Mouse (Mus musculus) cerebellum, postnatal 10 days (tissue): ENCODE measurements around the gene Tnn.

Source experiments
- DNase-seq, 2 experiments: peaks; one replicate each; pipeline ENCODE4 v3.0.0; 2021; ENCODE audit warnings: mixed read lengths in 2 of 2

The Tnn gene

GRCm38 (mm10) chr1:160080800-160081436 is 72.5 kb downstream of the Tnn start:
- peak; percentile 91 to 96 for DNase-seq

- no peak for DNase-seq
Measured at GRCm38 (mm10) chr1:160078882-160079661, 74.3 kb downstream of the Tnn start.

- DNase-seq, result no peak
Measured at GRCm38 (mm10) chr1:160064547-160065144, 88.7 kb downstream of the Tnn start.

GRCm38 (mm10) chr1:160061725-160062366 is 91.5 kb downstream of the Tnn start:
- peak; percentile 44 to 55 for DNase-seq

DNA sequence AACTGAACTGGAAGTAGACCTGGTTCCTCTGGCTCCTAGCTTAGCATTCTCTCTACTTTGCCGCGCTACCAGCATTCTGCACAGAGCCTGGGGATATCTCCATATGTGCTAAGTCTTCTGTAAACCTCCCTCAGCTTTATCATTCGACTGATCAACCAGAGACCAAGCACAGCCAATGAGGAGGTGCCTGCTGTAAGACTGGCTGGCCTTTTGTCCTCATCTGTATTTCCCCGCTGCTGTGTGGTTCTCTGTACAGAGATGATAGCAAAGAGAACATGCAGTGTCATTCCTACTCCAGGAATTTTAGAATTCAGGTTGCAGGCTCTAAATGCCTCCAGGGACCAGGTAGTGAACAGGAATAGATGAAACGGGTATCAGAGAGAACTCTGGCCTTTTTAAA is 92.1 kb downstream of the Tnn start:
- DNase-seq, result no peak

- DNase-seq, result no peak
Measured at GRCm38 (mm10) chr1:160060542-160060941, 92.8 kb downstream of the Tnn start.

- DNase-seq, result no peak
Measured at GRCm38 (mm10) chr1:160059908-160060307, 93.5 kb downstream of the Tnn start.

DNA sequence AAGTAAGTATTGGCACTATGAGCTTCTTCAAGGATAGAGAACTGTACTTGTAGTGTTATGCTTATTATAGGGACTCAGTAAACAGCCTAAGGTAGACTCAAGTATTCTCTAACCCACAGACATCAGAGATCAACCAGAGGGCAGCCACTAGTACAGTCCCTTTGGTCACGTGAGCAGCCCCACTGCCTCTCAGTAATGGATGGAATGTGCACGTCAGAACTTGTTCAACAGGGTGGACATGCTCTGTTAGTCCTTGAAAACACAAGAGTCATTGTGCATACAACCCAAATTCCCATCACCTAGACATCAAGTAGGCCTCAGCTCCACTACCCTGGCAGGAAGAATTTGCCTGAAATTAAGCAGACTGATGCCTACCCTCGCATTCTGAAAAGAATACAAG is 95.7 kb downstream of the Tnn start:
- DNase-seq, result no peak

DNA sequence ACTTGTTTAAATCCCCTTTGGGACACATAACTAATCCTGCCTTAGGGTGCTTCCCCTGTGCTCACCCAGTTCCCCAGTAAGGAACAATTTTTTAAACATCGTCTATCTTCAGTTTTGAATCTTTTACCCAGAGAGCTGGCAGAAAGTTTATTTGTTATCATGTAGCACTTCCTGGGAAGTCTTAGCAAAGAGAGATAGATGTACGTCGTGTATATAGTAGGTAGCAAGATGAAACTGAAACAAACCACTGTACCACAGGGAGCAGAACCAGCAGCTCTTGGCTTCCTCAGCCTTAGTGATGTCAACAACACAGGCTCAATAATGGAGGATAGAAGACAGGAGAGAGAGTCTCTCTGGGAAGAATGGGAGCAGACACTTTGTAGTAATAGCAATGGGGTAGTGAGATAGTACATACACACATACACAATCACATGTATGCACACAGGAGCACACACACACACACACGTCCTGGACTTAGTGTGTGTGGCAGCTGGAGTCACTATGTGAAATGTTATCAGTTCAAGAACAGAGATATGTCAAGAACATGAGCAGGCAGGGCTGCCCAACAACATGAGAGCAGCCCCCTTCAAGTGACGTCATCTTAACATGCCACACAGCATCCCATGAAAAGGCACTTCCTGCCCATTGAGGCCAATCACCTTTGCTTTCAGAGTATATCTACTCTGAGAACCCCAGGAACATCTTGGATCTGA is 98.9 kb downstream of the Tnn start:
- DNase-seq, result no peak

DNA sequence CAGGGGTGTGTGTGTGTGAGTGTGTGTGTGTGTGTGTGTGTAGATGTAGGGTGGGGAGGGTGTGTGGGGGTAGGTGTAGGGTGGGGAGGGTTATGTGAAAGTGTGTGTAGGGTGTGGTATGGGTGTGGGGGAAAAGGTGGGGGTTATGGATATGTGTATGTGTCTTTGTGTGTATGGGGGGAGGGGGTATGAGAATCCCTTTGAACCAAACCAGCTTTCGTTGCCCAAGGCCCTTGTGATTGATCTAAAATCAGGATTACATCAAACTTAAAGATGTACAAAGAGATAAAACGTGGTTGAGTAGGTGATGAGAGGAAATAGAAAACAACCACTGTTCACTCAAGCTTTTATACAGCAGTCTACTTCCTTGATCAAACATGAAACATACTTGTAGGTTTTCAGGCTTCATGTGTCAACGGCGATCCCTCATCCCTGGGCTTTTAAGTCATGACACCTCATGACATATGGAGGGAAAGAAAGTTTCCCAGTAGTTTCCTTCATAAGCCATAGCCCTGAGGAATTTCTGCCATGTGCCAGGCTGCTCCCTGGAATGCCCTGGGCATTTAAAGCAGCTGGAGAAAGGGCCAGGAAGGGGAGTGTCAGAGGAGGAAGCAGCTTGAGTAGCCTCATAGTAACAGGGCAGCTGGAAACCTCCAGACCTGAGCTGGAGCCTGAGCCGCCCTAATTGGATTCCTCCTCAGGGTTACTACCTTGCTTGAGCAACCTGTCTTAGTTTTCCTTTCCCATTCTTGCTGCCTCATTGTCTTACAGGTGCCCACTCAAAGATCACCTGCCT is 99.7 kb downstream of the Tnn start:
- no peak for DNase-seq

- no peak for DNase-seq
Measured at GRCm38 (mm10) chr1:160052556-160053315, 100.6 kb downstream of the Tnn start.

DNA sequence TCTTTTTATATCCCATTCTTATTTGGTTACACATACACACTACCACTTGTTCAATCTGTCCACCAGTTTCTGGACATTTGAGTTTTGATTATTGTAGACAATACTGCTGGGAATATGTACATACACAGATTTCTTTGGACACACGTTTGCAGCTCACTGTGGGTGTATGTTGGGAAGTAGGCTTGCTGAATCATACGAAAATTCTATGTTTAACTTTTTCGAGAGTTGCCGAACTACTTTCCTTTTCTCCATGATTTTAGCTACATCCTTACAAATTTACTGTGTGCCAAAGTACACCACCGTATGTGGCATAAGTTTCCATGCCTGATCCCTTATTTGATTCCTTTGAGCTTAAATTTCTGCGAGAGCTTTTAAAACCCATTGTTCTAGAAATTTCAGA is 102.5 kb downstream of the Tnn start:
- DNase-seq, result no peak

- no peak for DNase-seq
Measured at GRCm38 (mm10) chr1:160049131-160049880, 104.1 kb downstream of the Tnn start.

DNA sequence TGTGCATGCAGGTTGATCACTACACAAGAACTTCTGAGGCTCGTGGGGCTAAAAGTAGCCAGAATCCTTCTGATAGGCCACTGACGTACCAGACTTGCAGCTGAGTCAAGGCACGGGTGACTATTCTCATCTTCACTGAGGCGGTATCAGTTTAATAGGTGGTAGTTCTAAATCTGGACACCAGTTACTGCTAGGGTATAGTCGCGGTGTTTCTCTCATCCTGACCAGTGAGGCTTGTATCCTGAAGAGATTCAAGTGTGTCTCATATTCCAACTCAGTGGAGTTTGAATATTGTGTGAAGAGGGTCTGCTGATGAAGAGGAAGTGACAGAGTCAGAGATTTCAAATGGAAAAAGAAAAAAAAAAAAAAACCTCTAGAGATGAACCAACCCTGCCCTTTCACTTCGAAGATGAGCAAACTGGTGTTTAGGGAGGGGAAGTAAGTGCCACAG is 105.9 kb downstream of the Tnn start:
- no peak for DNase-seq

DNA sequence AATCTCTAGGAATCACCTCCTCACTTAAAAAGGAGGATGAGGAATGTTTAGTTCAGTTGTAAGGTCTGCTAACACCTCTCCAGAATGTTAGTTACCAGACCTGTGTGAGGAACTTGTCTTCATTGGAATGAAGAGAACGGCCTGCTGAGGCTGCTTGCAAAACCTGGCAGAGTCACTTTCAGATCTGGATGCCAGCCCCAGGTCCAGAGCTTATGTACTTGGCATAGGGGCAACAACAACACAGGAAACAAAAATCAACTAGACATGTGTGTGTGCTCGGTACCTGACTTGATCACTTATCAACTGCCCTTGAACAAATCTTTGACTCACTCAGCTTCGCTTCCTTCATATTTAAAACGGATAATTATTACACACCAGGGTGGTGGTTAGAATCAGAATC is 106.6 kb downstream of the Tnn start:
- DNase-seq, result peak; percentile 70 to 77

DNA sequence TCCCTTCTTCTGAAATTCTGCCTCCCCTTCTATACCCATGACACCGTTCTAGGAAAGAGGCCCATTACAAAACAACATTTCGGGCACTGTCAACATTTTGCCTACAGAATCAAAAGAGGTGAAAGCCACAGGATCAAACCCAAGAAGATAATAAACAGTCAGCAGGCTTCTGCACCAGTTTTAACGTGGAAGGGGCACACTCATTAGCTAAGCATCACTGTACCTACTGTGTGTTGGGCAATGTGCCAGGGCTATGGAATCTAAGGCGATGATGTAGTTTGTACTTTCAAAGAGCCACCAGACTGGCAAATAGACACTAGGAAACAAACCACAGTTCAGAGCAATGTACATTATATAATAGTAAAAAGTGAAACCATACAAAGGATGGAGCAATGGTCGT is 107.4 kb downstream of the Tnn start:
- DNase-seq, result peak in 1 of 2 experiments; percentile 26

GRCm38 (mm10) chr1:160045056-160045715 is 108.2 kb downstream of the Tnn start:
- DNase-seq, result peak in 1 of 2 experiments; percentile 33

- peak; percentile 36 to 48 for DNase-seq
Measured at GRCm38 (mm10) chr1:160044237-160045021, 109.0 kb downstream of the Tnn start, which contains the start of gene 4930523C07Rik. Gene 4930523C07Rik, plus strand, starts transcription at chr1:160044382.
